Mouse (Mus musculus) embryonic facial prominence, embryonic 11.5 days (tissue): ENCODE results near the gene Tedc2. TPM values are rescaled to one million over a fixed set of nuclear protein-coding genes. Genes with fewer than 3 reads are reported as not detected.

ENCODE experiments used
- ATAC-seq: fragments of 200-750 bp; cut with Nextera tagmentation; replicated peaks from 2 replicates; pipeline ENCODE4 v1.8.0; 2017; ENCODE audit warnings: low read depth; ENCODE audit not compliant: insufficient number of reproducible peaks, low FRiP score, low TSS enrichment
- DNase-seq: peaks from one replicate; pipeline ENCODE4 v3.0.0-alpha.2; 2015; ENCODE audit warnings: low spot score
- H3K27ac ChIP-seq: fragments of 300-500 bp; sonication (generic); replicated peaks from 2 replicates; pipeline ENCODE4 v1.5.1; 2014; ENCODE audit warnings: mild to moderate bottlenecking, low read depth, low read length, control low read depth
- H3K27me3 ChIP-seq: fragments of 300-500 bp; sonication (generic); 2 replicates; pipeline ENCODE4 v1.6.1; 2014; ENCODE audit warnings: mild to moderate bottlenecking, low read length, moderate library complexity, mixed read lengths; ENCODE audit not compliant: control insufficient read depth, insufficient read depth
- H3K36me3 ChIP-seq: fragments of 300-500 bp; sonication (generic); replicated peaks from 2 replicates; pipeline ENCODE4 v1.6.1; 2014; ENCODE audit warnings: low read depth, mild to moderate bottlenecking, low read length, moderate library complexity, mixed read lengths; ENCODE audit not compliant: control insufficient read depth, insufficient read depth
- H3K4me1 ChIP-seq: fragments of 300-500 bp; sonication (generic); 2 replicates; pipeline ENCODE4 v1.6.1; 2014; ENCODE audit warnings: low read length, mixed read lengths; ENCODE audit not compliant: control insufficient read depth, insufficient read depth
- H3K4me2 ChIP-seq: fragments of 300-500 bp; sonication (generic); 2 replicates; pipeline ENCODE4 v1.6.1; 2014; ENCODE audit warnings: low read depth, mild to moderate bottlenecking, control low read depth, low read length, moderate library complexity
- H3K4me3 ChIP-seq: fragments of 300-500 bp; sonication (generic); 2 replicates; pipeline ENCODE4 v1.5.1; 2014; ENCODE audit warnings: low read depth, low read length, control low read depth
- H3K9ac ChIP-seq: fragments of 300-500 bp; sonication (generic); replicated peaks from 2 replicates; pipeline ENCODE4 v1.6.1; 2014; ENCODE audit warnings: mild to moderate bottlenecking, control low read depth, low read length
- H3K9me3 ChIP-seq: fragments of 300-500 bp; sonication (generic); replicated peaks from 2 replicates; pipeline ENCODE4 v1.6.1; 2016; ENCODE audit warnings: mild to moderate bottlenecking, low read length, inconsistent platforms, mixed read lengths; ENCODE audit not compliant: control insufficient read depth
- WGBS: fragments of 180-500 bp; shearing (Covaris S2); extraction: QIAGEN DNeasy Blood & Tissue Kit; methylation state at CpG from one replicate; pipeline ENCODE4 v1.1.7; 2014; 5-methylcytosine and 5-hydroxymethylcytosine counted together
- microRNA-seq: library from miRNA; unstranded; fragments of <30 nt; microRNA quantifications from one replicate; pipeline ENCODE4, GENCODE M21; 2016; ENCODE audit warnings: borderline number of aligned reads
- polyA plus RNA-seq: library from polyadenylated mRNA; unstranded; fragments of >200 nt; fragmentation: Nextera tagmentation; extraction: Ambion mirVana; gene quantifications from 2 replicates; pipeline ENCODE4 v1.2.1, GENCODE M21; 2014

The Tedc2 gene
- polyA plus RNA-seq, 1 experiment from 2014 or later: 21.7 TPM

DNA sequence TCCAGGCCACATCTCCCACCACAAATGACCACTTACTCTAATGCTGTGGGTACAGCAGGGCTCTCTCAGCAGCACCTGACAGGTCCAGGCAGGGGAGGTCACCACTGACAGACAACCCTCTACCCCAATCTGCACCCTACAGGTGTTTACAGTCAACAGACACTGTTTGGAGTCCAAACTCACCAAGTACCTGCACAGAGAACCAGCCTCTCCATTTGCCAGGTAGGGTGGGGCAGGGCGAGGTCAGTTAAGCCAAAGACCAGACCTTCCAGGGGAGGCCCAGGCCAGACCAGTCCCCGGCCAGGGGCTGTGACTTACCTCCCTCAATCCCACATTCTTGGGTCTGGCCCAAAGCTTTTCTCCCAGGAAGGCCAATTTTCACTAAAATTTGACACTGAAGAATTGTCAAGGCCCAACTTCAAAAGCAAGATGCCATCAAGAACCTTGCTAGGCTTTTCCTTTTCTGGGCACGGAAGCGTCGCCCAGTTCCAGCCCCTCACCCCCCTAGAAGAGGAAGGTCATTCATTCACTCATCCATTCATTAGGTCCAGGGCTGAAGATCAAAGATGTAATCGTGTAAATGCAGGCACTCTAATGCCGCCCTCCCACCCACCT lies 52.7 kb downstream of the Tedc2 start:
- peak overlapping the region; percentile 80 for H3K4me3 ChIP-seq
- ATAC-seq (no peak), DNase-seq (no peak)
- WGBS: 66% methylated on average over 7 of the region's 7 CpGs
- no peak overlapping the region for H3K27ac ChIP-seq
- H3K9me3 ChIP-seq: no peaks in the 10 kb centered on the region
- H3K27me3 ChIP-seq: no peaks in the 10 kb centered on the region
- H3K4me1 ChIP-seq: no peaks in the 10 kb centered on the region
- H3K4me2 ChIP-seq: peak overlapping the region; percentile 75
- no peaks in the 10 kb centered on the region; the same call in 1 of the 2 replicates for H3K36me3 ChIP-seq
- H3K9ac ChIP-seq: peak overlapping the region; percentile 87

GRCm38 (mm10) chr17:24167120-24167519 lies 53.5 kb downstream of the Tedc2 start:
- Histone ChIP-seq H3K27me3 (no peaks in the 10 kb centered on the region), H3K9me3 (no peaks in the 10 kb centered on the region), H3K9ac (no peak overlapping the region), H3K36me3 (no peaks in the 10 kb centered on the region; the same call in 1 of the 2 replicates), H3K4me3 (no peak overlapping the region; the same call in 1 of the 2 replicates), H3K27ac (no peak overlapping the region), H3K4me1 (no peaks in the 10 kb centered on the region), H3K4me2 (no peak overlapping the region)
- WGBS: 92% methylated on average over 6 of the region's 6 CpGs
- ATAC-seq: no peak
- DNase-seq: no peak

Small RNA genes within 50 kb of the gene (microRNA-seq; reads per million reads assigned to microRNA genes)
- gene Mir5134 (2.4 reads per million), gene Mir6965 (not detected)

Other genes starting within 250 kb of the Tedc2 start
- gene Prss30, start 240.3 kb downstream of the Tedc2 start, polyA plus RNA-seq: not detected in 2 replicates
- 0.94 and 1.7 TPM in 2 replicates for gene Prss22, start 222.8 kb downstream of the Tedc2 start, polyA plus RNA-seq
- 0.17 TPM in 1 of 2 replicates, not detected in the other for gene Prss27, start 182.7 kb downstream of the Tedc2 start, polyA plus RNA-seq
- gene Kctd5, start 147.4 kb downstream of the Tedc2 start, polyA plus RNA-seq: 84.3 and 88.8 TPM in 2 replicates
- 33.4 and 34.6 TPM in 2 replicates for gene Pdpk1, start 69.9 kb downstream of the Tedc2 start, polyA plus RNA-seq
- 30.6 and 37.5 TPM in 2 replicates for gene Amdhd2, start 57.1 kb downstream of the Tedc2 start, polyA plus RNA-seq
- 384 and 433 TPM in 2 replicates for gene Atp6v0c, start 51.1 kb downstream of the Tedc2 start, polyA plus RNA-seq
- gene Tbc1d24, start 15.3 kb downstream of the Tedc2 start, polyA plus RNA-seq: 3.7 and 5.4 TPM in 2 replicates
- 6.2 and 7.1 TPM in 2 replicates for gene Ntn3, start 11.3 kb downstream of the Tedc2 start, polyA plus RNA-seq
- gene Ccnf, start 30.6 kb upstream of the Tedc2 start, polyA plus RNA-seq: 99.6 and 101 TPM in 2 replicates
- gene Abca17, start 130.2 kb upstream of the Tedc2 start, polyA plus RNA-seq: 0.38 TPM in 1 of 2 replicates, not detected in the other
- 5.3 and 7.7 TPM in 2 replicates for gene Abca3, start 131.1 kb upstream of the Tedc2 start, polyA plus RNA-seq
- 349 and 363 TPM in 2 replicates for gene Rnps1, start 193.7 kb upstream of the Tedc2 start, polyA plus RNA-seq
- 74.6 and 77.2 TPM in 2 replicates for gene Eci1, start 205.8 kb upstream of the Tedc2 start, polyA plus RNA-seq
- 1.1 TPM in 2 replicates for gene Dnase1l2, start 222.3 kb upstream of the Tedc2 start, polyA plus RNA-seq
- gene E4f1, start 249.5 kb upstream of the Tedc2 start, polyA plus RNA-seq: 10.3 and 11.1 TPM in 2 replicates
- gene Pgp, start 249.5 kb upstream of the Tedc2 start, polyA plus RNA-seq: 53.7 and 54.9 TPM in 2 replicates